Mouse (Mus musculus): ENCODE results near the gene Gm8332. TPM values are rescaled to one million over a fixed set of nuclear protein-coding genes. Genes with fewer than 3 reads are reported as not detected.

The Gm8332 gene
- polyA plus RNA-seq, 1 experiment from 2014 or later = not detected

GRCm38 (mm10) chr12:88202856-88203255 lies 47.0 kb downstream of the Gm8332 start:
- ATAC-seq = no peak
- Histone ChIP-seq H3K4me3 (no peak overlapping the region), H3K4me1 (no peaks in the 10 kb centered on the region), H3K4me2 (no peak overlapping the region), H3K9ac (no peak overlapping the region), H3K27me3 (replicated peaks) (no peaks in the 10 kb centered on the region), H3K9me3 (replicated peaks) (0 out of 2 replicates have a peak, but pooled peaks cover 6% of the 10 kb centered on the region), H3K27ac (no peak overlapping the region), H3K36me3 (no peaks in the 10 kb centered on the region)
- WGBS (ENCODE audit: insufficient replicate concordance) = 72% methylated on average over 2 of the region's 2 CpGs

Other genes with a start within 250 kb of the Gm8332 start
- gene Gm2075, start 238.3 kb downstream of the Gm8332 start, polyA plus RNA-seq (2016; fragmentation: Nextera tagmentation; extraction: Ambion mirVana) = not detected in 2 replicates
- gene Gm6803, start 231.3 kb downstream of the Gm8332 start, polyA plus RNA-seq (2016; fragmentation: Nextera tagmentation; extraction: Ambion mirVana) = not detected in 2 replicates
- gene Gm2056, start 223.1 kb downstream of the Gm8332 start, polyA plus RNA-seq (2016; fragmentation: Nextera tagmentation; extraction: Ambion mirVana) = not detected in 2 replicates
- gene Gm16368, start 166.4 kb downstream of the Gm8332 start, polyA plus RNA-seq (2016; fragmentation: Nextera tagmentation; extraction: Ambion mirVana) = not detected in 2 replicates
- gene Gm10436, start 68.0 kb downstream of the Gm8332 start, polyA plus RNA-seq (2016; fragmentation: Nextera tagmentation; extraction: Ambion mirVana) = not detected in 2 replicates
- gene Gm5662, start 24.4 kb upstream of the Gm8332 start, polyA plus RNA-seq (2016; fragmentation: Nextera tagmentation; extraction: Ambion mirVana) = not detected in 2 replicates
- gene Gm5039, start 73.9 kb upstream of the Gm8332 start, polyA plus RNA-seq (2016; fragmentation: Nextera tagmentation; extraction: Ambion mirVana) = not detected in 2 replicates
- gene Adck1, start 110.5 kb upstream of the Gm8332 start, polyA plus RNA-seq (2016; fragmentation: Nextera tagmentation; extraction: Ambion mirVana) = 10.6 and 11.3 TPM in 2 replicates

Measured in liver, embryonic 12.5 days (tissue).